Mouse (Mus musculus) heart, postnatal 0 days (tissue): ENCODE data around the gene Flt3. TPM values are rescaled to one million over a fixed set of nuclear protein-coding genes. Genes with fewer than 3 reads are reported as not detected.
A peak's percentile ranks its signal among the peaks of the same experiment; 100 is the strongest.

Experiments
- ATAC-seq: fragments of 200-750 bp; cut with Nextera tagmentation; 2 replicates; pipeline ENCODE4 v1.8.0; 2017; ENCODE audit warnings: low read depth, moderate number of reproducible peaks, moderate library complexity; ENCODE audit not compliant: insufficient read depth
- DNase-seq: peaks from one replicate; pipeline ENCODE4 v3.0.0-alpha.2; 2016; ENCODE audit warnings: low spot score
- H3K27ac ChIP-seq: fragments of 300-500 bp; sonication (generic); 2 replicates; pipeline ENCODE4 v1.5.1; 2014; ENCODE audit warnings: low read depth, mild to moderate bottlenecking
- H3K27me3 ChIP-seq: fragments of 300-500 bp; sonication (generic); 2 replicates; pipeline ENCODE4 v1.6.1; 2014; ENCODE audit warnings: low read length, mixed read lengths; ENCODE audit not compliant: control insufficient read depth, insufficient read depth
- H3K36me3 ChIP-seq: fragments of 300-500 bp; sonication (generic); replicated peaks from 2 replicates; pipeline ENCODE4 v1.6.1; 2014; ENCODE audit warnings: low read length, mixed read lengths; ENCODE audit not compliant: control insufficient read depth, insufficient read depth
- H3K4me1 ChIP-seq: fragments of 300-500 bp; sonication (generic); 2 replicates; pipeline ENCODE4 v1.6.1; 2014; ENCODE audit warnings: antibody characterized with exemption; ENCODE audit not compliant: control insufficient read depth, insufficient read depth
- H3K4me2 ChIP-seq: fragments of 300-500 bp; sonication (generic); 2 replicates; pipeline ENCODE4 v1.6.1; 2014; ENCODE audit warnings: low read depth, mild to moderate bottlenecking, low read length, moderate library complexity
- H3K4me3 ChIP-seq: fragments of 300-500 bp; sonication (generic); 2 replicates; pipeline ENCODE4 v1.5.1; 2014; ENCODE audit warnings: low read depth, low read length
- H3K9ac ChIP-seq: fragments of 300-500 bp; sonication (generic); replicated peaks from 2 replicates; pipeline ENCODE4 v1.6.1; 2014; ENCODE audit warnings: low read depth, low read length, mixed read lengths
- H3K9me3 ChIP-seq: fragments of 300-500 bp; sonication (generic); replicated peaks from 2 replicates; pipeline ENCODE4 v1.6.1; 2016; ENCODE audit warnings: low read length; ENCODE audit not compliant: control insufficient read depth
- CTCF ChIP-seq: IDR thresholded peaks from 2 replicates; pipeline ENCODE4 v1.5.1; 2016; ENCODE audit warnings: antibody characterized with exemption, control low read depth, low read depth
- EP300 ChIP-seq: IDR thresholded peaks from 2 replicates; pipeline ENCODE4 v1.6.1; 2016; ENCODE audit warnings: antibody characterized with exemption, low read depth
- WGBS: fragments of 180-500 bp; shearing (Covaris S2); extraction: QIAGEN DNeasy Blood & Tissue Kit; methylation state at CpG from one replicate; pipeline ENCODE4 v1.1.7; 2014; 5-methylcytosine and 5-hydroxymethylcytosine counted together
- polyA plus RNA-seq: library from polyadenylated mRNA; unstranded; fragments of >200 nt; fragmentation: Nextera tagmentation; extraction: Ambion mirVana; gene quantifications from 2 replicates; pipeline ENCODE4 v1.2.1, GENCODE M21; 2015
- total RNA-seq: library from RNA; depleted of rRNA; stranded (reverse); fragments of >200 nt; gene quantifications from 2 replicates; pipeline ENCODE4 v1.2.3, GENCODE M21; 2014; ENCODE audit warnings: low replicate concordance

The Flt3 gene
- total and polyA plus RNA-seq, 2 experiments from 2014 or later, result 0.05 TPM; not detected in 1

GRCm38 (mm10) chr5:147357536-147357935, 42.8 kb downstream of the Flt3 start:
- ATAC-seq (no peak), DNase-seq (no peak)
- WGBS, result 37% methylated on average over 3 of the region's 3 CpGs
- no peak overlapping the region for H3K9ac ChIP-seq
- no peaks in the 10 kb centered on the region for H3K9me3 ChIP-seq
- no peak overlapping the region for H3K4me2 ChIP-seq
- no peaks in the 10 kb centered on the region for H3K36me3 ChIP-seq
- no peak overlapping the region for H3K4me3 ChIP-seq
- no peak overlapping the region for H3K27ac ChIP-seq
- H3K27me3 ChIP-seq, result no peaks in the 10 kb centered on the region
- H3K4me1 ChIP-seq, result no peaks in the 10 kb centered on the region
- TF ChIP-seq CTCF (peak; percentile 34), EP300 (no peak)

GRCm38 (mm10) chr5:147356260-147357055, 43.8 kb downstream of the Flt3 start:
- H3K4me1 ChIP-seq, result no peaks in the 10 kb centered on the region
- H3K36me3 ChIP-seq, result no peaks in the 10 kb centered on the region
- H3K27ac ChIP-seq, result no peak overlapping the region
- TF ChIP-seq EP300, result no peak
- no peak for TF ChIP-seq CTCF
- no peak for ATAC-seq
- H3K9ac ChIP-seq, result no peak overlapping the region
- no peak overlapping the region for H3K4me3 ChIP-seq
- H3K27me3 ChIP-seq, result no peaks in the 10 kb centered on the region
- H3K9me3 ChIP-seq, result no peaks in the 10 kb centered on the region
- no peak for DNase-seq
- 85% methylated on average over 13 of the region's 13 CpGs for WGBS
- no peak overlapping the region for H3K4me2 ChIP-seq

GRCm38 (mm10) chr5:147355788-147356187, 44.5 kb downstream of the Flt3 start:
- Histone ChIP-seq H3K4me3 (no peak overlapping the region), H3K9me3 (no peaks in the 10 kb centered on the region), H3K4me2 (no peak overlapping the region), H3K36me3 (no peaks in the 10 kb centered on the region), H3K4me1 (no peaks in the 10 kb centered on the region), H3K9ac (no peak overlapping the region), H3K27me3 (no peaks in the 10 kb centered on the region), H3K27ac (no peak overlapping the region)
- WGBS, result 55% methylated on average over 3 of the region's 3 CpGs
- ATAC-seq, result no peak
- no peak for DNase-seq
- TF ChIP-seq CTCF (no peak), EP300 (no peak)

GRCm38 (mm10) chr5:147354985-147355384, 45.3 kb downstream of the Flt3 start:
- no peak overlapping the region for H3K4me2 ChIP-seq
- H3K4me3 ChIP-seq, result no peak overlapping the region
- H3K36me3 ChIP-seq, result no peaks in the 10 kb centered on the region
- H3K4me1 ChIP-seq, result no peaks in the 10 kb centered on the region
- no peak for DNase-seq
- TF ChIP-seq CTCF, result no peak
- no peak for TF ChIP-seq EP300
- H3K27me3 ChIP-seq, result no peaks in the 10 kb centered on the region
- ATAC-seq, result no peak
- 66% methylated on average over 8 of the region's 8 CpGs for WGBS
- H3K9ac ChIP-seq, result no peak overlapping the region
- no peak overlapping the region for H3K27ac ChIP-seq
- H3K9me3 ChIP-seq, result no peaks in the 10 kb centered on the region

- ATAC-seq (no peak), DNase-seq (no peak)
- 58% methylated on average over 17 of the region's 17 CpGs for WGBS
- Histone ChIP-seq H3K4me1 (no peaks in the 10 kb centered on the region), H3K4me2 (no peak overlapping the region), H3K27me3 (no peaks in the 10 kb centered on the region), H3K9me3 (no peaks in the 10 kb centered on the region), H3K9ac (no peak overlapping the region), H3K27ac (no peak overlapping the region), H3K36me3 (no peaks in the 10 kb centered on the region), H3K4me3 (no peak overlapping the region)
- TF ChIP-seq CTCF (no peak), EP300 (no peak)
Observed at GRCm38 (mm10) chr5:147354161-147354780, 46.0 kb downstream of the Flt3 start.
